Mouse (Mus musculus) olfactory bulb, adult 2 months (tissue): ENCODE data around the gene Atp6v0c.

Experiments used
- CTCF ChIP-seq: fragments of 200-500 bp; IDR thresholded peaks from 2 replicates; pipeline ENCODE4 v1.5.1; 2012; ENCODE audit warnings: low read depth, mild to moderate bottlenecking, low read length, moderate library complexity; ENCODE audit not compliant: insufficient read depth
- POLR2A ChIP-seq: fragments of 200-500 bp; IDR thresholded peaks from 2 replicates; pipeline ENCODE4 v1.6.1; 2012; ENCODE audit warnings: mild to moderate bottlenecking, low read depth, low read length, moderate library complexity; ENCODE audit not compliant: insufficient read depth

DNA sequence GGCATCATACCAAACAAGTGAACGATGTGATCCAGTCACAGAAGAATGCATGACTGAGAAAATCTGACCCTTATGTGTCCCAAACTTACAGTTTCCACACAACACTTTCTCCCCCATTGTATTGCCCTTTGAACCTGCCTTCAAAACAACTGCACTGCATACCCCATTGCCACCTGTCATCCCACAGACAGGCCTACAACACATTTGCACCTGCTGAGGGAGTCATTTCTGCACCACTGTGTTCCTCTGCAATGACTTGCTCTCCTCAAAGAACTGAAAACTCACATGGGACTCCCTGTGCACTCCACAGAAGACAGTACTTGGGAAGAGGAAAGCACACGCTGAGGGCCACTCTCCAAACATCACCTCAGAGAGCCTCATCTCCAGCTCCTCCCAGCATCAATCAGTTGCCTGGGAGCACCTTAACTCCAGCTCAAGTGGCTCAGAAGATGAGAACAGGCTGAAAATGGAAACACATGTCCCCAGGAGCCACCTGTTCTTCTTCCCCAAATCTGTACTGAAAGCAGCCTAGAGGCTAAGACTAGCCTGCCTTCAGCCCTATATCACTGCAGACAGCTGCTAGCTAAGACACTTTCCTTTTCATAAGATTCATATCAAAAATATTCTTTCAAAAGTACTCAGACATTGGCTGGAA, 32.1 kb downstream of the Atp6v0c start:
- TF ChIP-seq CTCF (no peak), POLR2A (no peak)
